ENCODE assay signal across 7 mouse cellular contexts in the genomic region with DNA sequence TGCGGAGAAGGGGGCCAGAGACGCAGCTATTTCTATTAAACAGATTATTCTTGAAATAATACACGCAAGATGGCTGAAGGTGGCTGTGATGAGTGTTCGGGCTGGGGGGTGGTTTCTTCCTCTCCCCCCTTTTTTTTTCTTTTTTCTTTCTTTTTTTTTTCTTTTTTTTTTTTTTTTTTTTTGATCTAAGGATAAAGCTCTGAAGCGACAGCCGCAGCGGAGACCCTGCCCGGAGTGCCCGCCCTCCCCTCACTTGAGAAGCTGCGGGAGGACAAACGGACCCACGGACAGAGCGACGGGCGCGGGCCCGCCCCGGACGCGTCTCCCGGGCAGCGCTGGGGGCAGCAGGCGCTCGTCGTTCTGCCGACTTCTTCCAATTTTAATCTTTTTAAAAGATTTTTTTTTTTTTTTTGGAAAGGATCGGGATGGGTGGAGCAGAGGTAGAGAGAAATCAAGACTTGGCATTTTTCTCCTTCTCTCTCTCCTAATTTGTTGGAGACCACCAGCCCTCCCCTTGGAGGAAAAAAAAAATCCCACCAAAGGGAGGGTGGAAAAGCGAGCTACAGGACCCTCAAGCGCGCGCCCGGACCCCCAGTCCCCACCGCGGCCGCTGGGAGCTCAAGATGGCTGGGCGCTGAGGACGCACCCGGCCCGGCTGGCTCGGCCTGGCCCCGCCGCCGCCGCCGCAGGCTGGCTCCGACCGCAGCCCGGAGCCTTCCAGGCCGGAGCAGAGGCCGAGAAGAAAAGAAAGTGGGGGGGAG. TPM values are rescaled to one million over a fixed set of nuclear protein-coding genes. Genes with fewer than 3 reads are reported as not detected.
DNase-seq lines count a peak whose midpoint lies in the region; ATAC-seq lines count a peak whose summit lies in the region.

No protein-coding gene starts in this region.

- DNase-seq in right cerebral cortex, postnatal 10 days (ENCODE audit: low spot score in 2 of 2) = peak; percentile 78 to 80
- DNase-seq in right cerebral cortex, postnatal 25 days = no peak
- peak; percentile 58 for DNase-seq in brain, adult 2 months (ENCODE audit: low read depth, low spot score)
- peak; percentile 79 for DNase-seq in forebrain, embryonic 11.5 days (ENCODE audit: low spot score)
- peak; percentile 72 for DNase-seq in lung, postnatal 10 days
- DNase-seq in thymus, postnatal 14 days = peak; percentile 62

- H3K4me1 ChIP-seq in forebrain, embryonic 11.5 days (replicated peaks; ENCODE audit: control insufficient read depth, insufficient read depth, low read length) = peaks cover 11% of the 10 kb centered on the region; the same call in 1 of the 2 replicates
- peaks cover 24% of the 10 kb centered on the region for H3K4me1 ChIP-seq in hindbrain, embryonic 15.5 days (replicated peaks)

- WGBS in forebrain, embryonic 11.5 days = under 1% methylated on average over 40 of the region's 50 CpGs
- under 1% methylated on average over 37 of the region's 50 CpGs for WGBS in hindbrain, embryonic 15.5 days

- peak overlapping the region; percentile 91 for H3K4me3 ChIP-seq in forebrain, embryonic 11.5 days (ENCODE audit: low read depth, low read length)
- H3K4me3 ChIP-seq in hindbrain, embryonic 15.5 days = peak overlapping the region; percentile 88

- H3K27ac ChIP-seq in forebrain, embryonic 11.5 days (ENCODE audit: low read depth, low read length) = peak overlapping the region; percentile 100
- H3K27ac ChIP-seq in hindbrain, embryonic 15.5 days (replicated peaks) = peak overlapping the region; percentile 100

- peak; percentile 57 for ATAC-seq in forebrain, embryonic 11.5 days (replicated peaks; ENCODE audit: low FRiP score)
- ATAC-seq in hindbrain, embryonic 15.5 days (ENCODE audit: low FRiP score, low read depth) = peak; percentile 14

- H3K9me3 ChIP-seq in forebrain, embryonic 11.5 days (ENCODE audit: control insufficient read depth, low read length) = no peaks in the 10 kb centered on the region
- no peaks in the 10 kb centered on the region for H3K9me3 ChIP-seq in hindbrain, embryonic 15.5 days

- no peaks in the 10 kb centered on the region for H3K27me3 ChIP-seq in forebrain, embryonic 11.5 days (ENCODE audit: control insufficient read depth, insufficient read depth, low read length)
- H3K27me3 ChIP-seq in hindbrain, embryonic 15.5 days = no peaks in the 10 kb centered on the region

- peak overlapping the region; percentile 97 for H3K9ac ChIP-seq in forebrain, embryonic 11.5 days (ENCODE audit: low read length)
- H3K9ac ChIP-seq in hindbrain, embryonic 15.5 days = peak overlapping the region; percentile 98

- no peaks in the 10 kb centered on the region for H3K36me3 ChIP-seq in forebrain, embryonic 11.5 days (ENCODE audit: control insufficient read depth, insufficient read depth, low read length)
- H3K36me3 ChIP-seq in hindbrain, embryonic 15.5 days = 0 out of 2 replicates have a peak, but pooled peaks cover 4% of the 10 kb centered on the region

- H3K4me2 ChIP-seq in forebrain, embryonic 11.5 days (ENCODE audit: low read depth, low read length, severe bottlenecking) = peak overlapping the region; percentile 97
- H3K4me2 ChIP-seq in hindbrain, embryonic 15.5 days = peak overlapping the region; percentile 90

RNA-seq across cellular contexts. Expression of a gene that starts 0.7 kb away (rescaled TPM):
- polyA plus RNA-seq in forebrain, embryonic 11.5 days (2014; fragmentation: Nextera tagmentation; extraction: Ambion mirVana) = 30.7 and 39.5 TPM in 2 replicates
- 27.8 and 31.9 TPM in 2 replicates for polyA plus RNA-seq in hindbrain, embryonic 15.5 days (2015; fragmentation: Nextera tagmentation; extraction: Ambion mirVana)
